Mouse (Mus musculus) spleen, adult 18-20 months (tissue): ENCODE measurements around the gene Pgp.
"Not testable (repeated sequence)": the region's sequence is repeated elsewhere in the genome, so short reads cannot be mapped to it uniquely, and the experiment has no call there.

Experiments used
- DNase-seq, 2 experiments: peaks; one replicate each; pipeline ENCODE4 v3.0.0; 2022; ENCODE audit warnings: mixed read lengths in 2 of 2

The Pgp gene

GRCm38 (mm10) chr17:24469910-24470602 lies at the start of gene Pgp, which contains the start of gene E4f1:
Pgp (plus strand) TSS chr17:24470392.
E4f1 (minus strand) TSS chr17:24470313.
- DNase-seq, result peak; percentile 96 to 97

GRCm38 (mm10) chr17:24423114-24423513 lies 47.1 kb upstream of the Pgp start:
- no peak for DNase-seq

- no peak for DNase-seq
Measured at GRCm38 (mm10) chr17:24424489-24424888, 45.7 kb upstream of the Pgp start.

GRCm38 (mm10) chr17:24425326-24425725 lies 44.9 kb upstream of the Pgp start:
- DNase-seq, result not testable (repeated sequence)

- no peak for DNase-seq
Measured at GRCm38 (mm10) chr17:24425905-24426304, 44.3 kb upstream of the Pgp start.

GRCm38 (mm10) chr17:24426471-24427169 lies 43.6 kb upstream of the Pgp start, which contains the start of gene Eci1:
Eci1 (plus strand) TSS chr17:24426641.
- DNase-seq, result peak; percentile 85 to 90

- DNase-seq, result no peak
Measured at GRCm38 (mm10) chr17:24427170-24427557, 43.0 kb upstream of the Pgp start.

- no peak for DNase-seq
Measured at GRCm38 (mm10) chr17:24429201-24429983, 40.8 kb upstream of the Pgp start.

GRCm38 (mm10) chr17:24437016-24437415 lies 33.2 kb upstream of the Pgp start:
- DNase-seq, result peak in 1 of 2 experiments; percentile 31

- no peak for DNase-seq
Measured at GRCm38 (mm10) chr17:24440377-24440776, 29.8 kb upstream of the Pgp start.

- DNase-seq, result no peak
Measured at GRCm38 (mm10) chr17:24441148-24441547, 29.0 kb upstream of the Pgp start.

GRCm38 (mm10) chr17:24442107-24442506 lies 28.1 kb upstream of the Pgp start:
- no peak for DNase-seq

GRCm38 (mm10) chr17:24442632-24443155 lies 27.5 kb upstream of the Pgp start, which contains the start of gene Dnase1l2:
Dnase1l2 (minus strand) TSS chr17:24443105.
- no peak for DNase-seq

GRCm38 (mm10) chr17:24443409-24443808 lies 26.8 kb upstream of the Pgp start:
- no peak for DNase-seq

GRCm38 (mm10) chr17:24446590-24446989 lies 23.6 kb upstream of the Pgp start:
- no peak for DNase-seq

GRCm38 (mm10) chr17:24449507-24449906 lies 20.7 kb upstream of the Pgp start:
- no peak for DNase-seq

- no peak for DNase-seq
Measured at GRCm38 (mm10) chr17:24451220-24451619, 19.0 kb upstream of the Pgp start.

GRCm38 (mm10) chr17:24453372-24453771 lies 16.8 kb upstream of the Pgp start:
- no peak for DNase-seq

- DNase-seq, result no peak
Measured at GRCm38 (mm10) chr17:24454218-24454755, 15.9 kb upstream of the Pgp start.

- peak; percentile 99 to 100 for DNase-seq
Measured at GRCm38 (mm10) chr17:24454756-24455522, 15.3 kb upstream of the Pgp start.

GRCm38 (mm10) chr17:24455523-24456206 lies 14.5 kb upstream of the Pgp start:
- DNase-seq, result not testable (repeated sequence)
